In genomic region chr3:146037906-146038305, GRCm38 (mm10) we compare ENCODE assay signal across 14 mouse cellular contexts. TPM values are rescaled to one million over a fixed set of nuclear protein-coding genes. Genes with fewer than 3 reads are reported as not detected.
DNase-seq lines count a peak whose midpoint lies in the region; ATAC-seq and TF ChIP-seq lines count a peak whose summit lies in the region.
"Had no signal": no experiment of that assay in that cellular context is flagged by ENCODE, and none has a peak within 500 bp of the region (broad histone marks: within the 10 kb centered on the region; RNA-seq: fewer than 3 reads in every experiment).

No protein-coding gene starts in this region.

- H3K4me1 ChIP-seq in forebrain, embryonic 11.5 days (replicated peaks; ENCODE audit: control insufficient read depth, insufficient read depth, low read length) = no peaks in the 10 kb centered on the region
- peaks cover 4% of the 10 kb centered on the region; the same call in 1 of the 2 replicates for H3K4me1 ChIP-seq in forebrain, embryonic 13.5 days
- H3K4me1 ChIP-seq in hindbrain, postnatal 0 days (ENCODE audit: insufficient read depth, low read length) = no peaks in the 10 kb centered on the region
- H3K4me1 ChIP-seq in midbrain, embryonic 13.5 days (replicated peaks) = peaks cover 12% of the 10 kb centered on the region
- H3K4me1 ChIP-seq: embryonic facial prominence, embryonic 15.5 days had no signal

- H3K27ac ChIP-seq in forebrain, embryonic 11.5 days (ENCODE audit: low read depth, low read length) = no peak overlapping the region
- H3K27ac ChIP-seq in forebrain, embryonic 13.5 days = no peak overlapping the region
- H3K27ac ChIP-seq in hindbrain, postnatal 0 days = no peak overlapping the region
- H3K27ac ChIP-seq in midbrain, embryonic 13.5 days = peak overlapping the region; percentile 51
- H3K27ac ChIP-seq: embryonic facial prominence, embryonic 15.5 days; heart, adult 2 months had no signal

- no peak overlapping the region for H3K4me2 ChIP-seq in forebrain, embryonic 11.5 days (ENCODE audit: low read depth, low read length, severe bottlenecking)
- H3K4me2 ChIP-seq in forebrain, embryonic 13.5 days = no peak overlapping the region
- H3K4me2 ChIP-seq in hindbrain, postnatal 0 days (ENCODE audit: low read depth, low read length) = no peak overlapping the region
- peak overlapping the region; percentile 23; the same call in 1 of the 2 replicates for H3K4me2 ChIP-seq in midbrain, embryonic 13.5 days (replicated peaks)
- H3K4me2 ChIP-seq: embryonic facial prominence, embryonic 15.5 days had no signal

- no peak for ATAC-seq in forebrain, embryonic 11.5 days (replicated peaks; ENCODE audit: low FRiP score)
- ATAC-seq in forebrain, embryonic 13.5 days = no peak
- peak; percentile 45; the same call in 1 of the 2 replicates for ATAC-seq in hindbrain, postnatal 0 days
- peak; percentile 70 for ATAC-seq in midbrain, embryonic 13.5 days
- ATAC-seq: lung, postnatal 0 days had no signal

- no peaks in the 10 kb centered on the region for H3K9me3 ChIP-seq in forebrain, embryonic 11.5 days (ENCODE audit: control insufficient read depth, low read length)
- no peaks in the 10 kb centered on the region for H3K9me3 ChIP-seq in forebrain, embryonic 13.5 days (replicated peaks)
- no peaks in the 10 kb centered on the region for H3K9me3 ChIP-seq in hindbrain, postnatal 0 days (ENCODE audit: low read length)
- H3K9me3 ChIP-seq in midbrain, embryonic 13.5 days = no peaks in the 10 kb centered on the region; the same call in none of the 2 replicates

- H3K4me3 ChIP-seq in forebrain, embryonic 11.5 days (ENCODE audit: low read depth, low read length) = no peak overlapping the region
- H3K4me3 ChIP-seq in forebrain, embryonic 13.5 days = no peak overlapping the region
- H3K4me3 ChIP-seq in hindbrain, postnatal 0 days (ENCODE audit: low read length) = no peak overlapping the region
- H3K4me3 ChIP-seq in midbrain, embryonic 13.5 days (replicated peaks) = no peak overlapping the region
- H3K4me3 ChIP-seq: embryonic facial prominence, embryonic 15.5 days; heart, adult 2 months; myocyte had no signal

- H3K36me3 ChIP-seq in forebrain, embryonic 11.5 days (ENCODE audit: control insufficient read depth, insufficient read depth, low read length) = no peaks in the 10 kb centered on the region
- H3K36me3 ChIP-seq in forebrain, embryonic 13.5 days (ENCODE audit: poor library complexity, severe bottlenecking) = no peaks in the 10 kb centered on the region
- no peaks in the 10 kb centered on the region for H3K36me3 ChIP-seq in hindbrain, postnatal 0 days (ENCODE audit: insufficient read depth, low read length)
- H3K36me3 ChIP-seq in midbrain, embryonic 13.5 days = no peaks in the 10 kb centered on the region
- H3K36me3 ChIP-seq: embryonic facial prominence, embryonic 15.5 days had no signal

- H3K9ac ChIP-seq in forebrain, embryonic 11.5 days (ENCODE audit: low read length) = no peak overlapping the region
- no peak overlapping the region for H3K9ac ChIP-seq in forebrain, embryonic 13.5 days
- H3K9ac ChIP-seq in hindbrain, postnatal 0 days (replicated peaks; ENCODE audit: low read length) = no peak overlapping the region
- 0 out of 2 replicates have a peak overlapping the region, but pooled peaks have one; percentile 39 for H3K9ac ChIP-seq in midbrain, embryonic 13.5 days (replicated peaks)
- H3K9ac ChIP-seq: embryonic facial prominence, embryonic 15.5 days had no signal

- DNase-seq in forebrain, embryonic 11.5 days (ENCODE audit: low spot score) = peak; percentile 45
- DNase-seq in hindbrain, postnatal 0 days (ENCODE audit: low spot score) = peak; percentile 9
- DNase-seq in kidney, postnatal 14 days = peak; percentile 67
- DNase-seq in lung, postnatal 4 days = no peak
- no peak for DNase-seq in layer of hippocampus, postnatal 10 days (ENCODE audit: low spot score in 2 of 2)
- DNase-seq in layer of hippocampus, adult 18-20 months (ENCODE audit: low spot score in 2 of 2) = no peak
- DNase-seq: cerebellum, postnatal 10 days; heart, adult 2 months; heart, postnatal 4 days had no signal

- no peak for TF ChIP-seq CTCF in hindbrain, postnatal 0 days (IDR thresholded peaks at IDR 0.05; ENCODE audit: low read depth)

- WGBS in forebrain, embryonic 11.5 days = 67% methylated on average over 15 of the region's 15 CpGs
- WGBS in forebrain, embryonic 13.5 days = 50% methylated on average over 15 of the region's 15 CpGs
- WGBS in hindbrain, postnatal 0 days = 36% methylated on average over 15 of the region's 15 CpGs
- WGBS in midbrain, embryonic 13.5 days = 40% methylated on average over 15 of the region's 15 CpGs

- no peaks in the 10 kb centered on the region for H3K27me3 ChIP-seq in forebrain, embryonic 11.5 days (ENCODE audit: control insufficient read depth, insufficient read depth, low read length)
- H3K27me3 ChIP-seq in forebrain, embryonic 13.5 days = no peaks in the 10 kb centered on the region
- no peaks in the 10 kb centered on the region; the same call in 1 of the 2 replicates for H3K27me3 ChIP-seq in hindbrain, postnatal 0 days (ENCODE audit: insufficient read depth, low read length)
- 0 out of 2 replicates have a peak, but pooled peaks cover 4% of the 10 kb centered on the region for H3K27me3 ChIP-seq in midbrain, embryonic 13.5 days
- H3K27me3 ChIP-seq: embryonic facial prominence, embryonic 15.5 days had no signal

RNA-seq across cellular contexts. Expression of gene Syde2, which starts 50.2 kb away (rescaled TPM):
- 1.6 and 2.0 TPM in 2 replicates for polyA plus RNA-seq in forebrain, embryonic 11.5 days (2014; fragmentation: Nextera tagmentation; extraction: Ambion mirVana)
- polyA plus RNA-seq in forebrain, embryonic 13.5 days (2015; fragmentation: Nextera tagmentation; extraction: Ambion mirVana) = 0.59 and 0.88 TPM in 2 replicates
- total RNA-seq in hindbrain, postnatal 0 days (2014; rRNA removed) = 4.7 and 5.1 TPM in 2 replicates
- 0.47 and 0.61 TPM in 2 replicates for polyA plus RNA-seq in hindbrain, postnatal 0 days (2015; fragmentation: Nextera tagmentation; extraction: Ambion mirVana)
- 0.39 and 0.52 TPM in 2 replicates for polyA plus RNA-seq in midbrain, embryonic 13.5 days (2015; fragmentation: Nextera tagmentation; extraction: Ambion mirVana)
- 1 to 10 TPM; 3.5 to 3.7 TPM for total RNA-seq in layer of hippocampus, postnatal 10 days (2021)
- total RNA-seq in layer of hippocampus, adult 18-20 months (2021) = 1 to 10 TPM; 3.6 to 4.2 TPM

Comparison
In these comparisons a context has a peak if more than half of its experiments do, and no peak if none do; other contexts are left out.
1. ATAC-seq: peak in hindbrain, postnatal 0 days (single experiment) and midbrain, embryonic 13.5 days (single experiment); none in forebrain, embryonic 11.5 days (single experiment) and forebrain, embryonic 13.5 days (single experiment).
2. DNase-seq: peak in forebrain, embryonic 11.5 days (single experiment), hindbrain, postnatal 0 days (single experiment) and kidney, postnatal 14 days (single experiment); none in lung, postnatal 4 days (0 of 2), layer of hippocampus, postnatal 10 days (0 of 2) and layer of hippocampus, adult 18-20 months (0 of 2).